Mouse (Mus musculus) myocyte (in vitro differentiated cells): Measurements from ENCODE around the gene Rin3.

Experiments used
- MAX ChIP-seq: IDR thresholded peaks from one replicate; pipeline ENCODE4 v1.6.1; 2011; ENCODE audit warnings: low read depth, mild to moderate bottlenecking, control low read depth
- MYOD1 ChIP-seq, 3 experiments: IDR thresholded peaks; one replicate each; pipeline ENCODE4 v1.6.1; 2011; ENCODE audit warnings: control low read depth in 2 of 3, low read depth in 2 of 3, mild to moderate bottlenecking in 2 of 3, moderate library complexity in 1 of 3; ENCODE audit not compliant: insufficient read length in 2 of 3, control insufficient read depth in 1 of 3
- MYOG ChIP-seq, 3 experiments: IDR thresholded peaks; one replicate each; pipeline ENCODE4 v1.6.1; 2011; ENCODE audit warnings: control low read depth in 2 of 3, low read depth in 2 of 3, mild to moderate bottlenecking in 2 of 3; ENCODE audit not compliant: insufficient read length in 2 of 3, control insufficient read depth in 1 of 3, insufficient read depth in 1 of 3
- POLR2A ChIP-seq: IDR thresholded peaks from one replicate; pipeline ENCODE4 v1.6.1; 2011; ENCODE audit warnings: low read depth, mild to moderate bottlenecking, control low read depth, moderate library complexity; ENCODE audit not compliant: insufficient read length
- USF1 ChIP-seq: IDR thresholded peaks from one replicate; pipeline ENCODE4 v1.6.1; 2011; ENCODE audit warnings: low read depth, mild to moderate bottlenecking, control low read depth, moderate library complexity

- no peak for TF ChIP-seq USF1
- TF ChIP-seq MAX = peak; percentile 39
- peak in 1 of 3 experiments; percentile 76 for TF ChIP-seq MYOG (IDR thresholded peaks at IDR 0.05; ENCODE audit: control insufficient read depth in 1 of 3, insufficient read depth in 1 of 3, insufficient read length in 2 of 3, low read depth in 2 of 3)
- no peak for TF ChIP-seq POLR2A
- TF ChIP-seq MYOD1 (IDR thresholded peaks at IDR 0.05; ENCODE audit: control insufficient read depth in 1 of 3, insufficient read length in 2 of 3, low read depth in 2 of 3) = peak in 2 of 3 experiments; percentile 41 to 78
These were observed 139.2 kb downstream of the Rin3 start for GRCm38 (mm10) chr12:102422065-102422464.
